Mouse (Mus musculus) stomach, postnatal 0 days (tissue): ENCODE measurements around the gene Car14.

Experiments used
- CTCF ChIP-seq: IDR thresholded peaks from 2 replicates; pipeline ENCODE4 v1.5.1; 2016; ENCODE audit warnings: antibody characterized with exemption, low read depth, mild to moderate bottlenecking, moderate library complexity
- EP300 ChIP-seq: optimal IDR thresholded peaks from 2 replicates; pipeline ENCODE3; 2016; ENCODE audit warnings: antibody characterized with exemption

DNA sequence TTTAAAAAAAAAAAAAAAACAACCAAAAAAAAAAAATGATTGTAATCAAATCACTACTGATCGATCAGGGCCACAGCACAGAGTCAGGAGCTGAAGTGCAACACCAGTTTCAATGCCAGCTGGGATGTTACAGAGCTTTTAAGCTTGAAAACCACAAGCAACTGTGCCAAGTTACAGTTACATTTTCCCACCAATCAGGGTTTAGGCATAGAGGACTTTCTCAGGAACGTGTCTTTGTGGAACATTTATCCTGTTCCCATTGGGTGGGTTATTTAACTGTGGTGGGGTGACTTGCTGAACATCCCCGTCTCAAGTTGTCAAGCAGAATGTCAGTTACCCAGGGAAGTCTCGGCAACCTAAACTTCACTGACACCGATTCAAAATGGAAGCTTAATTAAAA, 20.6 kb upstream of the Car14 start:
- TF ChIP-seq CTCF: no peak
- TF ChIP-seq EP300: no peak
